Mouse (Mus musculus) lung, embryonic 15.5 days (tissue): ENCODE measurements at regions not wholly inside any gene's neighbourhood (a gene's known extent, or its start where the extent isn't known, plus 50 kb on each side); places are given as distances from the start of the nearest gene placed in this dataset.
"Not testable (repeated sequence)": the region's sequence is repeated elsewhere in the genome, so short reads cannot be mapped to it uniquely, and the experiment has no call there.

Source experiments
- ATAC-seq: fragments of 200-750 bp; cut with Nextera tagmentation; 2 replicates; pipeline ENCODE4 v1.8.0; 2017; ENCODE audit warnings: moderate number of reproducible peaks, borderline replicate concordance; ENCODE audit not compliant: low FRiP score, low TSS enrichment; ENCODE audit errors: extremely low read depth
- H3K27ac ChIP-seq: fragments of 300-500 bp; sonication (generic); 2 replicates; pipeline ENCODE4 v1.5.1; 2015; ENCODE audit warnings: moderate library complexity, mild to moderate bottlenecking, inconsistent platforms
- H3K27me3 ChIP-seq: fragments of 300-500 bp; sonication (generic); 2 replicates; pipeline ENCODE4 v1.6.1; 2015; ENCODE audit warnings: inconsistent platforms
- H3K36me3 ChIP-seq: fragments of 300-500 bp; sonication (generic); 2 replicates; pipeline ENCODE4 v1.6.1; 2015; ENCODE audit warnings: inconsistent platforms
- H3K4me1 ChIP-seq: fragments of 300-500 bp; sonication (generic); 2 replicates; pipeline ENCODE4 v1.6.1; 2015; ENCODE audit warnings: inconsistent platforms
- H3K4me2 ChIP-seq: fragments of 300-500 bp; sonication (generic); 2 replicates; pipeline ENCODE4 v1.6.1; 2015; ENCODE audit warnings: inconsistent platforms, mild to moderate bottlenecking, moderate library complexity
- H3K4me3 ChIP-seq: fragments of 300-500 bp; sonication (generic); 2 replicates; pipeline ENCODE4 v1.5.1; 2015; ENCODE audit warnings: mild to moderate bottlenecking, inconsistent platforms
- H3K9ac ChIP-seq: fragments of 300-500 bp; sonication (generic); 2 replicates; pipeline ENCODE4 v1.6.1; 2015; ENCODE audit warnings: inconsistent platforms
- H3K9me3 ChIP-seq: fragments of 300-500 bp; sonication (generic); 2 replicates; pipeline ENCODE4 v1.6.1; 2016; ENCODE audit warnings: inconsistent platforms
- WGBS: fragments of 180-500 bp; shearing (Covaris S2); methylation state at CpG from one replicate; pipeline ENCODE4 v1.1.7; 2015; 5-methylcytosine and 5-hydroxymethylcytosine counted together

DNA sequence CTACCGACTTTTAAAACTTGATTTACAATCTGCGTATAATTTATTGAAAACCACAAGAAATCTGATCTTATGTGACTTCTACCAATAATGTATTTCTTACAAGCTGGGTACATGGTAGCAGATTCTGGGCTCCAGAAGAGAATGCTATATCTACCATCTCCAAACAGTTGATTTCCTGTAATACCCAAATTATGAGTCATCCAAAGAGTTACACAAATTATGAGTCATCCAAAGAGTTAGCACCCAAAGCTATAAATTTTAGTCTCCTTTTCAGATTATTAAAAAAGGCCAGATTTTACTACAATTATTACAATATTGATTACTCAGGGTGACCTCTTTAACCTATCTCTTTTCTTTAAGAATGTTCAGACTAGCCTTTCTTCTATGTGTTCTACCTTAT, 321.9 kb downstream of the Rprm start:
- Histone ChIP-seq H3K4me2 (no peak overlapping the region), H3K27ac (no peak overlapping the region), H3K9ac (no peak overlapping the region), H3K4me3 (no peak overlapping the region), H3K27me3 (no peaks in the 10 kb centered on the region), H3K36me3 (no peaks in the 10 kb centered on the region), H3K9me3 (no peaks in the 10 kb centered on the region), H3K4me1 (no peaks in the 10 kb centered on the region)
- 94% methylated on average over 2 of the region's 2 CpGs for WGBS
- ATAC-seq = no peak

DNA sequence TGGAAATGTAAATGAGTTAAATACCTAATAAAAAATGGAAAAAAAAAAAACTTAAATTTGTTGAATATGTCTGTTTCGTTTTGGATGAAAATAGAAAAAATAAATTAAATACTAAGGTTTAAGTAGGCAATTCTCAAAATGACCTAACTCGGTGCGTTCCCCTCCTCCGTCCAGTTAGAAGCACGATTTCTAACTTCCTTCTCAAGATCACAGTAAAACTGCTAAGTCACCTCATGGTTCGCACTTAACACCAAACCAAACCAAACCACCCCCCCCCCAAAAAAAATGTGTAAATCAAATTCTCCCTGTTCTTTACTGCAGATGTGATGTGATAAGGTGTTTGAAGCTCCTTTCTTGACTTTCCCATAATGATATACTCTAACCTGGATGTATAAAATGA, 303.3 kb downstream of the Rprm start:
- not testable (repeated sequence) for H3K4me1 ChIP-seq, H3K36me3 ChIP-seq, H3K27me3 ChIP-seq, H3K4me3 ChIP-seq, ATAC-seq, H3K9ac ChIP-seq, H3K4me2 ChIP-seq, H3K27ac ChIP-seq, H3K9me3 ChIP-seq
- WGBS = 87% methylated on average over 2 of the region's 6 CpGs

DNA sequence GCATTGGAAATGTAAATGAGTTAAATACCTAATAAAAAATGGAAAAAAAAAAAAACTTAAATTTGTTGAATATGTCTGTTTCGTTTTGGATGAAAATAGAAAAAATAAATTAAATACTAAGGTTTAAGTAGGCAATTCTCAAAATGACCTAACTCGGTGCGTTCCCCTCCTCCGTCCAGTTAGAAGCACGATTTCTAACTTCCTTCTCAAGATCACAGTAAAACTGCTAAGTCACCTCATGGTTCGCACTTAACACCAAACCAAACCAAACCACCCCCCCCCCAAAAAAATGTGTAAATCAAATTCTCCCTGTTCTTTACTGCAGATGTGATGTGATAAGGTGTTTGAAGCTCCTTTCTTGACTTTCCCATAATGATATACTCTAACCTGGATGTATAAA, 296.8 kb downstream of the Rprm start:
- H3K9me3 ChIP-seq, H3K36me3 ChIP-seq, H3K4me2 ChIP-seq, H3K4me3 ChIP-seq, H3K4me1 ChIP-seq, ATAC-seq, H3K27ac ChIP-seq, H3K27me3 ChIP-seq, H3K9ac ChIP-seq: not testable (repeated sequence)
- WGBS = 88% methylated on average over 2 of the region's 6 CpGs

DNA sequence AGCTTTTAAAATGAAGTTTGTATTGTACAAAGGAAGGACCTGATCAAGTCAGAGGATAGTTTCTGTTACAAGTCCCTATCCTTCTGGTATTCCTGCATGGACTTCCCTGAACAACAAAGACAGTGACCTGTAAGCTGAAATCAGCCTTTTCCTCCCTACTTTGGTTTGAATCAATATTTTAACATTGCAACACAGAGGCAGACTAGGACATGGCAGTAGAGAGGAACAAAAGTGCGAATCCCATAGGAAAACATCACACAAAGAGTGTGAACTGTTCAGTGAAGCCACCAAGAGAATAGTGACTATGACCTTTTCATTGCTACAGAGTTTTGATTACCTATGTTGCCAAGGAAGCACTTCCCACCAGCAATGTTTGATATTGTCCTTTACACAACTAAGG, 288.7 kb downstream of the Rprm start:
- WGBS = 52% methylated on average over 1 of the region's 1 CpGs
- Histone ChIP-seq H3K4me1 (no peaks in the 10 kb centered on the region), H3K9ac (no peak overlapping the region), H3K4me3 (no peak overlapping the region), H3K36me3 (no peaks in the 10 kb centered on the region), H3K4me2 (no peak overlapping the region), H3K27me3 (no peaks in the 10 kb centered on the region), H3K27ac (no peak overlapping the region), H3K9me3 (no peaks in the 10 kb centered on the region)
- ATAC-seq = no peak

DNA sequence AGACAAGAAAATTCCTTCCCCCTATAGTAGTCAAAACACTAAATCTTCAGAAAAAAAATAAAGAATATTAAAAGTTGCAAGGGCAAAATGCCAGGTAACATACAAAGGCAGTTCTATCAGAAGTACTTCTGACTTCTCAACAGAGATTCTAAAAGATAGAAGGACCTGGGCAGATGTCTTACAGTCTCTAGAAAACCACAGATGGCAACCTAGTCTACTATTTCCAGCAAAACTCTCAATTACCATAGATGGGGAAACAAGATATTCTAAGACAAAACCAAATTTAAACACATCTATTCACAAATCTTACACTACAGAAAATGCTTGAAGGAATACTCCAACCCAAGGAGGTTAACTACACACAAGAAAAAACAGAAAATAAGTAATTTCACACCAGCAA, 281.7 kb downstream of the Rprm start:
- no peaks in the 10 kb centered on the region for H3K36me3 ChIP-seq
- H3K4me1 ChIP-seq = no peaks in the 10 kb centered on the region
- no peak overlapping the region for H3K4me3 ChIP-seq
- H3K4me2 ChIP-seq = no peak overlapping the region
- ATAC-seq = no peak
- H3K9me3 ChIP-seq = no peaks in the 10 kb centered on the region
- no peak overlapping the region for H3K27ac ChIP-seq
- no peak overlapping the region for H3K9ac ChIP-seq
- H3K27me3 ChIP-seq = no peaks in the 10 kb centered on the region

DNA sequence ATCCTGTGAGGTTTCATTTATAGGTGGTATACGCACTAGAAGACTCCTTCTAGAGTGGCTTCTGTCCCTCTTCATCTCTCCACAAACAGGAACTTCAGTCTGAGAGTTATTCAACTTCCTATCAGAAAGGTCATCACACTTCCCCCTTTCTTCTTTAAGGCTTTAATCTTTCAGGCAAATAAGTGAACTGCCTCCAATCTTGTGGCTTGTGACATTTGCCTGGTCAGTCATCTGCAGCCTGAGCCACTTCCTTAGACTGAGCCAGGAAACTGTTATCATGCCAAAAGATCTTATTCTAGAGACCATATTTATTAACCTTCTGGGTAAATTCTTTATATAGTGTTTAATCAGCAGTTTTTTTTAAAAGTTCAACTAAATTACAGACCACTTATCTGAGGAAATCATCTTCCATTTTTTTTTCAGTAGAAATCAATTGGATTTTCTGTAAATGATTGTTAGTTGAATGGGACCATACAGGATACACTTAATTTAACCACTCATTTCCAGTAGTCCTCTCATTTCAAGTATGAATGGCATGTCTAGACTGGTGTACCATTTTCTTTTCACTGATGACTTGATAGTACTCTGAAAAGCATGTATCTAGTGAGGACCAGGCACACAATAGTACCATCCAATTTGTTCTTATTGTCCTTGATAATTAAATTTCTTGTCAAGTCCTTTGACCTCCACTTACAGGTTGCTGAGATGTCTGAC, 234.4 kb downstream of the Rprm start:
- Histone ChIP-seq H3K36me3 (no peaks in the 10 kb centered on the region), H3K9me3 (no peaks in the 10 kb centered on the region), H3K27ac (no peak overlapping the region), H3K4me3 (no peak overlapping the region), H3K9ac (no peak overlapping the region), H3K27me3 (no peaks in the 10 kb centered on the region), H3K4me1 (no peaks in the 10 kb centered on the region), H3K4me2 (no peak overlapping the region)
- no peak for ATAC-seq
- 53% methylated on average over 1 of the region's 1 CpGs for WGBS
